Mouse (Mus musculus) CH12.LX (cell line): ENCODE measurements around the gene Maml2. TPM values are rescaled to one million over a fixed set of nuclear protein-coding genes. Genes with fewer than 3 reads are reported as not detected.

Experiments
- DNase-seq: peaks from one replicate; pipeline ENCODE4 v3.0.0-alpha.2; 2013; ENCODE audit errors: extremely low read depth
- H3K27ac ChIP-seq: 2 replicates; pipeline ENCODE4 v1.5.1; 2012; ENCODE audit warnings: low read depth, mild to moderate bottlenecking, control low read depth, moderate library complexity; ENCODE audit not compliant: insufficient read depth
- H3K27me3 ChIP-seq: replicated peaks from 2 replicates; pipeline ENCODE3; 2012; ENCODE audit warnings: inconsistent platforms
- H3K36me3 ChIP-seq, 2 experiments: replicated peaks in 1 of 2; 2 replicates each; pipeline versions ENCODE3 to v1.6.1; 2012; ENCODE audit warnings: inconsistent platforms in 1 of 2, low read length in 1 of 2, mild to moderate bottlenecking in 1 of 2, mixed read lengths in 1 of 2, moderate library complexity in 1 of 2; ENCODE audit not compliant: control insufficient read depth in 1 of 2, insufficient read depth in 1 of 2
- H3K4me1 ChIP-seq, 2 experiments: 2 replicates each; pipeline ENCODE4 v1.6.1; 2012; ENCODE audit warnings: inconsistent platforms in 1 of 2, moderate library complexity in 1 of 2; ENCODE audit not compliant: insufficient read depth in 2 of 2, control insufficient read depth in 1 of 2
- H3K4me2 ChIP-seq: 2 replicates; pipeline ENCODE4 v1.6.1; 2012; ENCODE audit warnings: low read depth, mild to moderate bottlenecking, control low read depth; ENCODE audit not compliant: poor library complexity, insufficient read depth, severe bottlenecking
- H3K4me3 ChIP-seq, 3 experiments: fragments of 150-350 bp in 1 of 3; sonication (generic) in 1 of 3; replicated peaks in 1 of 3; 2 replicates each; pipeline versions ENCODE3 to v1.5.1; 2011 to 2012; ENCODE audit warnings: low read depth in 2 of 3, low read length in 2 of 3, mild to moderate bottlenecking in 2 of 3, moderate library complexity in 2 of 3, control low read depth in 1 of 3, improper control_type of control experiment in 1 of 3, inconsistent platforms in 1 of 3, mixed read lengths in 1 of 3; ENCODE audit not compliant: poor library complexity in 1 of 3
- H3K79me2 ChIP-seq: replicated peaks from 2 replicates; pipeline ENCODE4 v1.6.1; 2012; ENCODE audit warnings: mild to moderate bottlenecking, moderate library complexity; ENCODE audit not compliant: control insufficient read depth, poor library complexity, insufficient read depth, severe bottlenecking; ENCODE audit errors: extremely low read depth
- H3K9ac ChIP-seq: 2 replicates; pipeline ENCODE4 v1.6.1; 2012; ENCODE audit warnings: low read depth, mild to moderate bottlenecking, control low read depth, moderate library complexity; ENCODE audit not compliant: insufficient read depth
- H3K9me3 ChIP-seq: replicated peaks from 2 replicates; pipeline ENCODE3; 2012; ENCODE audit warnings: low read length, inconsistent platforms, mixed read lengths
- CHD1 ChIP-seq: IDR thresholded peaks from 2 replicates; pipeline ENCODE4 v1.6.1; 2012; ENCODE audit warnings: low read depth, low read length, improper control_type of control experiment, inconsistent platforms
- CHD2 ChIP-seq: IDR thresholded peaks from 2 replicates; pipeline ENCODE4 v1.6.1; 2011; ENCODE audit warnings: low read length, improper control_type of control experiment
- ELF1 ChIP-seq: IDR thresholded peaks from 2 replicates; pipeline ENCODE4 v1.6.1; 2014; ENCODE audit warnings: low read depth, mild to moderate bottlenecking, inconsistent platforms, low read length, improper control_type of control experiment
- EP300 ChIP-seq: IDR thresholded peaks from 2 replicates; pipeline ENCODE4 v1.6.1; 2011; ENCODE audit warnings: low read length, improper control_type of control experiment
- ETS1 ChIP-seq: conservative IDR thresholded peaks from 2 replicates; pipeline ENCODE4 v1.6.1; 2012; ENCODE audit warnings: low read depth, mild to moderate bottlenecking, inconsistent platforms, low read length, improper control_type of control experiment, moderate library complexity
- GABPA ChIP-seq: IDR thresholded peaks from 2 replicates; pipeline ENCODE4 v1.6.1; 2012; ENCODE audit warnings: low read depth, low read length, improper control_type of control experiment, inconsistent platforms; ENCODE audit not compliant: insufficient replicate concordance
- HCFC1 ChIP-seq: IDR thresholded peaks from 2 replicates; pipeline ENCODE4 v1.6.1; 2012; ENCODE audit warnings: low read depth, mild to moderate bottlenecking, inconsistent platforms, low read length, improper control_type of control experiment
- IRF4 ChIP-seq: IDR thresholded peaks from 2 replicates; pipeline ENCODE4 v1.6.1; 2014; ENCODE audit warnings: low read depth, mild to moderate bottlenecking, inconsistent platforms, low read length, improper control_type of control experiment
- JUND ChIP-seq: conservative IDR thresholded peaks from 2 replicates; pipeline ENCODE4 v1.6.1; 2011; ENCODE audit warnings: low read depth, low read length, improper control_type of control experiment
- KAT2A ChIP-seq: IDR thresholded peaks from 2 replicates; pipeline ENCODE4 v1.6.1; 2012; ENCODE audit warnings: low read length, improper control_type of control experiment, inconsistent platforms; ENCODE audit not compliant: insufficient replicate concordance
- MAFK ChIP-seq: IDR thresholded peaks from 2 replicates; pipeline ENCODE4 v1.6.1; 2011; ENCODE audit warnings: low read length, improper control_type of control experiment; ENCODE audit not compliant: insufficient replicate concordance
- MAZ ChIP-seq: IDR thresholded peaks from 2 replicates; pipeline ENCODE4 v1.6.1; 2012; ENCODE audit warnings: low read depth, mild to moderate bottlenecking, inconsistent platforms, low read length, improper control_type of control experiment, moderate library complexity
- MEF2A ChIP-seq: IDR thresholded peaks from 2 replicates; pipeline ENCODE4 v1.6.1; 2014; ENCODE audit warnings: low read depth, mild to moderate bottlenecking, inconsistent platforms, low read length, improper control_type of control experiment, borderline replicate concordance
- NRF1 ChIP-seq: IDR thresholded peaks from 2 replicates; pipeline ENCODE4 v1.6.1; 2014; ENCODE audit warnings: low read depth, mild to moderate bottlenecking, inconsistent platforms, low read length, improper control_type of control experiment, moderate library complexity
- POLR2A ChIP-seq: IDR thresholded peaks from 2 replicates; pipeline ENCODE4 v1.6.1; 2011; ENCODE audit warnings: low read depth, mild to moderate bottlenecking, improper control_type of control experiment, low read length
- POLR2AphosphoS2 ChIP-seq: IDR thresholded peaks from 2 replicates; pipeline ENCODE4 v1.6.1; 2011; ENCODE audit warnings: low read depth, low read length, improper control_type of control experiment
- RCOR1 ChIP-seq: conservative IDR thresholded peaks from 2 replicates; pipeline ENCODE4 v1.6.1; 2012; ENCODE audit warnings: low read depth, mild to moderate bottlenecking, inconsistent platforms, low read length, improper control_type of control experiment
- SMC3 ChIP-seq: IDR thresholded peaks from 2 replicates; pipeline ENCODE4 v1.6.1; 2011; ENCODE audit warnings: low read depth, low read length, improper control_type of control experiment
- USF2 ChIP-seq: conservative IDR thresholded peaks from 2 replicates; pipeline ENCODE4 v1.6.1; 2011; ENCODE audit warnings: low read depth, low read length, improper control_type of control experiment
- ZNF384 ChIP-seq: IDR thresholded peaks from 2 replicates; pipeline ENCODE4 v1.6.1; 2012; ENCODE audit warnings: low read depth, low read length, improper control_type of control experiment, inconsistent platforms
- dilution Hi-C: fragments of 300-500 bp; cut with MboI; formaldehyde crosslinking; loops from 2 replicates; pipeline ENCODE4 v1.14.3; 2020; ENCODE audit warnings: low sequenced_read_pairs; ENCODE audit not compliant: extremely low pct_unique_long_range_greater_than_20kb, extremely low pct_ligation_motif_present
- in situ Hi-C: fragments of 300-500 bp; cut with MboI; formaldehyde crosslinking; loops from 3 replicates; pipeline ENCODE4 v1.14.3; 2019; ENCODE audit warnings: low sequenced_read_pairs, low pct_ligation_motif_present, low pct_unique_long_range_greater_than_20kb, mixed read lengths
- polyA plus RNA-seq: library from polyadenylated mRNA; unstranded; fragments of >175 nt; gene quantifications from 2 replicates; pipeline ENCODE4 v1.2.1, GENCODE M21; 2012; ENCODE audit warnings: low read depth; ENCODE audit not compliant: insufficient read length
- total RNA-seq, 2 experiments: library from RNA; depleted of rRNA; stranded (reverse); fragments of 300-350 nt in 1 of 2; fragments of >200 nt in 1 of 2; gene quantifications; 2 replicates each; pipeline ENCODE4 v1.2.3; 2012 to 2014

Maml2 gene
- total and polyA plus RNA-seq, 3 experiments, result 5.9 to 9.1 (median 5.9) TPM

DNA sequence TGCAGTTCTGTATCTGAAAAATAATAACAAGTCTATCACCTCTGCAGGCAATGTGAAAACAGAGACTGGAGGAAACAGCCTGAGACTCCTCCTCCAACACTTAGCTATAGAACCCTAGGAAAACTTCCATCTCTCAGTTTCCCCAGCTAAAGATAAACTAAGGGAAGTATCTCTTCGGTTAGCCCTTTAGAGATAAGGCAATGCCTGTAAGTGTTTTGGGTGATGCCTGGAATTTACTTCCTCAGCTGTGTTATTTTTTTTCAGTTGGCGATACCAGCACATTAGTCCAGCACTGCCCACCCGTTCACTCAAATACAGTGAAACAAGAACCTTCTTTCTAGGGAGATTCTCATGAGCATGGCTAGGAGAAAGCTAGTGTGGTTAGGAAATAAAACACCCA, 36.8 kb upstream of the Maml2 start:
- no peak overlapping the region for H3K4me3 ChIP-seq
- dilution Hi-C loops, result no loop called here
- H3K4me2 ChIP-seq, result no peak overlapping the region
- peaks cover 4 to 15% of the 10 kb centered on the region in 2 experiments; a peak in 3 of 4 replicates for H3K4me1 ChIP-seq
- H3K27me3 ChIP-seq, result no peaks in the 10 kb centered on the region
- H3K36me3 ChIP-seq, result peaks cover 1 to 12% of the 10 kb centered on the region in 2 experiments
- in situ Hi-C loops, result no loop called here
- H3K9ac ChIP-seq, result no peak overlapping the region
- no peak for DNase-seq
- H3K27ac ChIP-seq, result no peak overlapping the region
- no peaks in the 10 kb centered on the region for H3K79me2 ChIP-seq
- no peak for TF ChIP-seq HCFC1
- H3K9me3 ChIP-seq, result no peaks in the 10 kb centered on the region

- in situ Hi-C loops (no loop called here), dilution Hi-C loops (no loop called here)
- Histone ChIP-seq H3K27me3 (no peaks in the 10 kb centered on the region), H3K4me2 (no peak overlapping the region), H3K9ac (no peak overlapping the region), H3K79me2 (no peaks in the 10 kb centered on the region), H3K9me3 (no peaks in the 10 kb centered on the region), H3K4me3 (no peak overlapping the region), H3K4me1 (no peaks in the 10 kb centered on the region), H3K27ac (no peak overlapping the region), H3K36me3 (peaks cover 5 to 12% of the 10 kb centered on the region in 2 experiments)
- no peak for DNase-seq
- no peak for TF ChIP-seq ELF1
- no peak for TF ChIP-seq CHD1
- no peak for TF ChIP-seq MAFK
- TF ChIP-seq ETS1, result no peak
- no peak for TF ChIP-seq POLR2A
- no peak for TF ChIP-seq USF2
- TF ChIP-seq RCOR1, result no peak
- no peak for TF ChIP-seq JUND
- no peak for TF ChIP-seq CHD2
- no peak for TF ChIP-seq NRF1
- no peak for TF ChIP-seq EP300
- no peak for TF ChIP-seq GABPA
- TF ChIP-seq HCFC1, result no peak
- TF ChIP-seq MEF2A, result no peak
- no peak for TF ChIP-seq ZNF384
- no peak for TF ChIP-seq KAT2A
- TF ChIP-seq SMC3, result no peak
- no peak for TF ChIP-seq IRF4
- TF ChIP-seq POLR2AphosphoS2, result no peak
- TF ChIP-seq MAZ, result no peak
Measured at GRCm38 (mm10) chr9:13273219-13273618, 24.5 kb upstream of the Maml2 start.
